Mouse (Mus musculus) midbrain, embryonic 16.5 days (tissue): ENCODE measurements at regions not wholly inside any gene's neighbourhood (a gene's known extent, or its start where the extent isn't known, plus 50 kb on each side); places are given as distances from the start of the nearest gene placed in this dataset.

ENCODE experiments used
- ATAC-seq: fragments of 200-750 bp; cut with Nextera tagmentation; 2 replicates; pipeline ENCODE4 v1.8.0; 2017; ENCODE audit warnings: moderate TSS enrichment
- H3K27ac ChIP-seq: fragments of 300-500 bp; sonication (generic); 2 replicates; pipeline ENCODE4 v1.5.1; 2014; ENCODE audit warnings: mild to moderate bottlenecking, low read length, mixed read lengths
- H3K27me3 ChIP-seq: fragments of 300-500 bp; sonication (generic); 2 replicates; pipeline ENCODE4 v1.6.1; 2014; ENCODE audit warnings: low read depth, low read length, mixed read lengths; ENCODE audit not compliant: control insufficient read depth, insufficient read depth
- H3K36me3 ChIP-seq: fragments of 300-500 bp; sonication (generic); 2 replicates; pipeline ENCODE4 v1.6.1; 2014; ENCODE audit warnings: mild to moderate bottlenecking, low read length, moderate library complexity, mixed read lengths; ENCODE audit not compliant: control insufficient read depth, insufficient read depth
- H3K4me1 ChIP-seq: fragments of 300-500 bp; sonication (generic); 2 replicates; pipeline ENCODE4 v1.6.1; 2014; ENCODE audit warnings: mild to moderate bottlenecking, low read length, mixed read lengths; ENCODE audit not compliant: control insufficient read depth, insufficient read depth
- H3K4me2 ChIP-seq: fragments of 300-500 bp; sonication (generic); 2 replicates; pipeline ENCODE4 v1.6.1; 2014; ENCODE audit warnings: mild to moderate bottlenecking, low read length, mixed read lengths
- H3K4me3 ChIP-seq: fragments of 300-500 bp; sonication (generic); 2 replicates; pipeline ENCODE4 v1.5.1; 2014; ENCODE audit warnings: low read depth, mild to moderate bottlenecking, low read length, moderate library complexity, mixed read lengths
- H3K9ac ChIP-seq: fragments of 300-500 bp; sonication (generic); 2 replicates; pipeline ENCODE4 v1.6.1; 2014; ENCODE audit warnings: low read depth, low read length, mixed read lengths
- H3K9me3 ChIP-seq: fragments of 300-500 bp; sonication (generic); replicated peaks from 2 replicates; pipeline ENCODE4 v1.6.1; 2014; ENCODE audit warnings: mild to moderate bottlenecking, low read length, mixed read lengths; ENCODE audit not compliant: control insufficient read depth, poor library complexity, severe bottlenecking
- WGBS: fragments of 180-500 bp; shearing (Covaris S2); extraction: QIAGEN DNeasy Blood & Tissue Kit; methylation state at CpG from one replicate; pipeline ENCODE4 v1.1.7; 2014; 5-methylcytosine and 5-hydroxymethylcytosine counted together

GRCm38 (mm10) chr1:51660531-51660930, 182.3 kb upstream of the Nabp1 start:
- no peaks in the 10 kb centered on the region for H3K27me3 ChIP-seq
- no peak for ATAC-seq
- WGBS: 94% methylated on average over 1 of the region's 1 CpGs

GRCm38 (mm10) chr1:51657203-51657602, 179.0 kb upstream of the Nabp1 start:
- H3K27ac ChIP-seq: no peak overlapping the region
- H3K27me3 ChIP-seq: no peaks in the 10 kb centered on the region
- H3K4me2 ChIP-seq: no peak overlapping the region
- no peaks in the 10 kb centered on the region for H3K4me1 ChIP-seq
- H3K9me3 ChIP-seq: no peaks in the 10 kb centered on the region
- WGBS: 84% methylated on average over 4 of the region's 4 CpGs
- no peak overlapping the region for H3K9ac ChIP-seq
- H3K36me3 ChIP-seq: no peaks in the 10 kb centered on the region
- no peak overlapping the region for H3K4me3 ChIP-seq
- ATAC-seq: no peak

More at GRCm38 (mm10) chr1:51660531-51660930, 182.3 kb upstream of the Nabp1 start:
- no peaks in the 10 kb centered on the region for H3K9me3 ChIP-seq
- no peaks in the 10 kb centered on the region for H3K4me1 ChIP-seq
- no peak overlapping the region for H3K27ac ChIP-seq
- H3K36me3 ChIP-seq: no peaks in the 10 kb centered on the region
- no peak overlapping the region for H3K4me3 ChIP-seq
- H3K9ac ChIP-seq: no peak overlapping the region
- no peak overlapping the region for H3K4me2 ChIP-seq

GRCm38 (mm10) chr1:51650653-51650995, 172.4 kb upstream of the Nabp1 start:
- Histone ChIP-seq H3K9ac (no peak overlapping the region; the same call in 1 of the 2 replicates), H3K27me3 (no peaks in the 10 kb centered on the region), H3K4me3 (no peak overlapping the region), H3K36me3 (no peaks in the 10 kb centered on the region), H3K27ac (peak overlapping the region; percentile 64), H3K4me1 (peaks cover 3% of the 10 kb centered on the region), H3K9me3 (no peaks in the 10 kb centered on the region), H3K4me2 (no peak overlapping the region)
- peak; percentile 88 for ATAC-seq
- WGBS: 11% methylated on average over 3 of the region's 3 CpGs

GRCm38 (mm10) chr1:51649963-51650652, 171.9 kb upstream of the Nabp1 start:
- Histone ChIP-seq H3K4me2 (no peak overlapping the region), H3K27ac (peak overlapping the region; percentile 64), H3K9ac (no peak overlapping the region), H3K27me3 (no peaks in the 10 kb centered on the region), H3K36me3 (no peaks in the 10 kb centered on the region), H3K4me3 (no peak overlapping the region), H3K9me3 (no peaks in the 10 kb centered on the region), H3K4me1 (peaks cover 3% of the 10 kb centered on the region)
- ATAC-seq: peak; percentile 92
- 8% methylated on average over 4 of the region's 4 CpGs for whole genome bisulfite sequencing

- no peak overlapping the region for H3K9ac ChIP-seq
- no peak overlapping the region for H3K27ac ChIP-seq
- no peak overlapping the region for H3K4me3 ChIP-seq
- H3K9me3 ChIP-seq: no peaks in the 10 kb centered on the region
- no peaks in the 10 kb centered on the region for H3K36me3 ChIP-seq
- H3K4me1 ChIP-seq: peaks cover 3% of the 10 kb centered on the region
- ATAC-seq: no peak
- 71% methylated on average over 2 of the region's 2 CpGs for WGBS
- H3K27me3 ChIP-seq: no peaks in the 10 kb centered on the region
- H3K4me2 ChIP-seq: no peak overlapping the region
These were observed 169.7 kb upstream of the Nabp1 start for GRCm38 (mm10) chr1:51647955-51648354.

- no peaks in the 10 kb centered on the region for H3K9me3 ChIP-seq
- no peaks in the 10 kb centered on the region for H3K27me3 ChIP-seq
- 17% methylated on average over 2 of the region's 2 CpGs for WGBS
- H3K4me1 ChIP-seq: no peaks in the 10 kb centered on the region; the same call in 1 of the 2 replicates
- H3K36me3 ChIP-seq: no peaks in the 10 kb centered on the region
- H3K4me2 ChIP-seq: no peak overlapping the region
- no peak overlapping the region for H3K4me3 ChIP-seq
- H3K27ac ChIP-seq: no peak overlapping the region
- H3K9ac ChIP-seq: no peak overlapping the region
- ATAC-seq: 0 out of 2 replicates have a peak, but pooled peaks have one; percentile 25
These were observed 166.2 kb upstream of the Nabp1 start for GRCm38 (mm10) chr1:51644399-51644798.

GRCm38 (mm10) chr1:51643640-51644039, 165.4 kb upstream of the Nabp1 start:
- WGBS: 48% methylated on average over 3 of the region's 3 CpGs
- H3K4me3 ChIP-seq: no peak overlapping the region
- no peaks in the 10 kb centered on the region for H3K4me1 ChIP-seq
- no peak overlapping the region for H3K27ac ChIP-seq
- no peak for ATAC-seq
- H3K4me2 ChIP-seq: no peak overlapping the region
- no peak overlapping the region for H3K9ac ChIP-seq
- H3K9me3 ChIP-seq: no peaks in the 10 kb centered on the region
- no peaks in the 10 kb centered on the region for H3K36me3 ChIP-seq
- no peaks in the 10 kb centered on the region for H3K27me3 ChIP-seq

- H3K27me3 ChIP-seq: no peaks in the 10 kb centered on the region
- no peak for ATAC-seq
- H3K4me1 ChIP-seq: peaks cover 11% of the 10 kb centered on the region
- no peak overlapping the region for H3K27ac ChIP-seq
- WGBS: 69% methylated on average over 6 of the region's 6 CpGs
- no peaks in the 10 kb centered on the region for H3K36me3 ChIP-seq
- H3K9ac ChIP-seq: no peak overlapping the region
- H3K4me3 ChIP-seq: no peak overlapping the region
- H3K4me2 ChIP-seq: no peak overlapping the region
- H3K9me3 ChIP-seq: no peaks in the 10 kb centered on the region
These were observed 160.5 kb upstream of the Nabp1 start for GRCm38 (mm10) chr1:51638519-51639302.

GRCm38 (mm10) chr1:51635881-51636515, 157.8 kb upstream of the Nabp1 start:
- WGBS: 34% methylated on average over 7 of the region's 7 CpGs
- H3K9me3 ChIP-seq: no peaks in the 10 kb centered on the region

More at GRCm38 (mm10) chr1:51635881-51636515, 157.8 kb upstream of the Nabp1 start:
- H3K4me1 ChIP-seq: peaks cover 11% of the 10 kb centered on the region
- no peaks in the 10 kb centered on the region; the same call in 1 of the 2 replicates for H3K27me3 ChIP-seq
- ATAC-seq: no peak
- no peaks in the 10 kb centered on the region for H3K36me3 ChIP-seq
- H3K9ac ChIP-seq: no peak overlapping the region
- no peak overlapping the region; the same call in 1 of the 2 replicates for H3K27ac ChIP-seq
- no peak overlapping the region for H3K4me2 ChIP-seq
- no peak overlapping the region for H3K4me3 ChIP-seq
